Mouse (Mus musculus) cerebellum, postnatal 4 days (tissue): ENCODE data around the gene Klhl6.

ENCODE experiments used
- DNase-seq, 2 experiments: peaks; one replicate each; pipeline ENCODE4 v3.0.0; 2022; ENCODE audit warnings: low spot score in 2 of 2, mixed read lengths in 1 of 2

Gene Klhl6

GRCm38 (mm10) chr16:19969506-19969905 is 13.3 kb downstream of the Klhl6 start:
- DNase-seq = no peak

GRCm38 (mm10) chr16:19968666-19969065 is 14.2 kb downstream of the Klhl6 start:
- DNase-seq = no peak

DNA sequence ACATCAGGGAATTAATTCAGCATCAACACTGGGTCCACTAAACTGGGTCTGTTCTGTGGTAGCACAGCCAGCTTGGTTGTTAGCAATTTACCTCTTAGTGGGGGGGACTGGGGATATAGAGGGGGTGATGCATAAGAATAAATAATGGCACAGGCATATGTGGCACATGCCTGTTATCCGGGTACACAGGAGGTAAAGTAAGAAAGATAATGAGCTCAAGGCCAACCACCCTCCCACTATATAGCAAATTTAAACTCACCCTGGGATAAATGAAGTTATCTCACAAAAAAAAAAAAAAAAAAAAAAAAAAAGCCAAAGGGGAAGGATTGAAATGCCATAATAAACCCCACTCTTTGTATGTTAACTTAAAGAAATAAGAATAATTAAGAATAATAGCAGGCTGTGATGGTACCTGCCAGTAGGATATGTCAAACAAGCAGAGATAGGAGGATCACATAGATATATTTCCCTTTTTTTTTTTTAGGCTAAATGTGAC is 14.9 kb downstream of the Klhl6 start:
- no peak for DNase-seq

- no peak for DNase-seq
Observed at GRCm38 (mm10) chr16:19966976-19967375, 15.9 kb downstream of the Klhl6 start.

- DNase-seq = no peak
Observed at GRCm38 (mm10) chr16:19966437-19966836, 16.4 kb downstream of the Klhl6 start.

- DNase-seq = no peak
Observed at GRCm38 (mm10) chr16:19962951-19963350, 19.9 kb downstream of the Klhl6 start.

DNA sequence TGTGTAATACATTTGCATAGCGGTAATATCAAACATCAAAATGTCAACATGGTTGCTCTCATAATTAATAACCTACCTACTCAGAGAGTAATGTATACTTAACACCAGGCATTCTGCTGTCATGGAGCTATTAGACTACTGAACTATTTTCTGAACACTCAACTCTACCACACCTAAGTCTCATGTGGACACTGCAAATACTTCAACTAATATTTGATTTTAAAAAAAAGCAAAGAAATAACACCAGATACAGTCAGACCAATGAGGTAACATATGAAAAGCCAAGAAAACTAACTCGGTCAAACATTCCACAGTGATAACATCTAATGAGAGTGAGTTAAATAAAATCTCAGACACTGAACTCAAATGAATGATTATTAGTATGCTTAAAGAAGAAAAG is 21.8 kb downstream of the Klhl6 start:
- no peak for DNase-seq

- DNase-seq = no peak
Observed at GRCm38 (mm10) chr16:19960407-19961058, 22.3 kb downstream of the Klhl6 start.

GRCm38 (mm10) chr16:19957051-19957450 is 25.8 kb downstream of the Klhl6 start:
- no peak for DNase-seq

DNA sequence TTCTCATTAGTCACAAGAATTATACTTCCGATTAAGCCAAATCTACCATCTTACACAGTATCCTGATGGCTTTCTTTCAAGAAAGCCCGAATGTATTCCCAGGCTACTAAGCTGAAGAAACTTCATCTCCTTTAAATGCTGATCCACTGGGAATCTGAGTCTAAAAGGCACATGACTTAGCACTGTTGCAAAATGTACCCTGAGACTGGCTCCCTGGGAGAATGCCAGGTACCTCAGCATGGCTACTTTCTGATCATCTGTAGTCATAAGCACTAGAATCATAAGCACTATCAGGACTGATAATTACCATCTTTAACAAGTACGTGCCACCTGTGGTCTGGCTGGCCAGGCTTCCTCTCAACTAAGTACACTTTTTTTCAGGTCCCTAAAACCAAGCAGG is 35.5 kb downstream of the Klhl6 start:
- no peak for DNase-seq

DNA sequence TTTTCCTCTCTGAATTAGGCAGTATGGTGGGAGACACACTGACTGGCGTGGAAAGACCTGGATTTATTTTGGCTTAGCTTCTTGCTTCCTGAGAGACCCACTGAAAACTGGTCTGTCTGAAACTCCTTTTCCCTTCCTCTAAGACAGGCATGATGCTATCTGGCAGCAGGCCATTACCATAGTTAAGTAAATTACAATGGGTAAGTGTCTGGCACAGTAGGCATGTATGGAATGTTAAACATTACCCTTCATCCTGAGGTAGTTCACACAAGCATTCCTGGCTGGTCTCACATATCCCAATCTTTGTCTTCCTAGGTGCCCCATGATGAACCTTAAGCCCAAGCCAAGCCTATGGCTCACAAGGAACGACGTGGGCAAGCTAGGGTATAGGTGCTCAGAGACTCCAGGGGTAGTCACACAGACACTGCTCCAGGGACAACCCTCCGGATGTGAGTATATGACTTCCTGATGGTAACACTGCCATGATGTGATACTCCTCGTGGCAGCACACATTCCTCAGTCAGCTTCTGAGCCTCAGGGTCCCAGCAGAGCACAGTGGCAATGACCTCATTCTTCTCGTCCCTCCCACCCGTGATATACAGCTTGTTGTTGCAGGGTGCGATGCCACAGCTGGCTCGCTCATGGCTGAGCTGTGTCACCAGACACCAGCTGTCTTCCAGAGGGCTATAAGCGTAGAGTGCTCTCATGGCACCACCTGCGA is 36.1 kb downstream of the Klhl6 start:
- DNase-seq = no peak

DNA sequence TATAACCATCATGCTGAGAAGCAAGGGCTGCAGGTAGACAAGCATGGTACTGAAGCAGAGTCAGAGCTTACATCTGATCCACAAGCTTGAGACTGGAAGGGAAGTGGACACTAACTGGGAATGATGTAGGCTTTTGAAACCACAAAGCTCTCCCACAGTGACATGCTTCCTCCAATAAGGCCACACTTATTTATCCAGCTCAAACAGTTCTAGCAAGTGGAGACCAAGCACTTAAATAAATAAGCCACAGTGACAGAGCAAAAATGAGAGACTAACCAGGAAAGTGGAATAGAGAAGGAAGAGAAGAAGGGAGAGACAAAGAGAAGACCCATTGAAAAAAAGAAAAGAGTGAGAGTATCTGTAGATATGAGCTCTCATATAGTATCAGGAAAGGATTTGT is 62.0 kb downstream of the Klhl6 start:
- no peak for DNase-seq

- DNase-seq = no peak
Observed at GRCm38 (mm10) chr16:19918286-19918685, 64.6 kb downstream of the Klhl6 start.

DNA sequence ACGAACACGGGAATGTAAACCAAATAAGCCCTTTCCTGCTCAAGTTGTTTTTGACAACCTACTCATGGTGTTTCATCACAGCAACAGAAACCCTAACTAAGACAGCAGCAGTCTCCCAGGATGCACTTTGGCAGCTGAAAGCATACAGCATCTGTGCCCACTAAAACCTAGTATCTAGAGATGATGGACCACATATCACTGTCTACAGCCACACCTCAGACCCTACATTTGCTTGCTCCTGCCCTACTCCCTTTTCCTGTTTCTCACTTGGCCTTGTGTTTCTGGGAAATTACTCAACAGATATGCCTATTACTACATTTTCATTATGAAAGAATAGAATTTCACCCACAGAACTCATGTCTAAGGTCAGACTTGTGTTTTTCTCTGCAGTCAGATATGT is 70.3 kb downstream of the Klhl6 start:
- DNase-seq = no peak

DNA sequence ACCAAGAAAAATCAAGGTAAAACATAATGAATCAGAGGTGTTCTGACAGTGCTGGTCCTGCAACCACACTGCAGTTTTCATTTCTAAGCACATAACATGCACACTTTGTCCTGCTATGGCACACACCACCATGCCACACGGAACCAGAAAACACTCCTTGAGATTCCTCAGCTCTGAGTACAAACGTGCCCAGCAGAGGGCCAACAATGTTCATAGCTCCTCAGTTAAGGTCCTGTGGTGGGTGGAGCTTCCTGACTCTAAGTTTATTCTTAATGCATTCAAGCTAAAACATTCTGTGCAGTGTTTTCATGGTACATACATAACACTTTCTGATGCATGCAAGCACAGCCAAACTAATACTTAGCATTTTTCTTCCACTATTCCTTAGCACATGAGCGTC is 74.5 kb downstream of the Klhl6 start:
- DNase-seq = no peak

DNA sequence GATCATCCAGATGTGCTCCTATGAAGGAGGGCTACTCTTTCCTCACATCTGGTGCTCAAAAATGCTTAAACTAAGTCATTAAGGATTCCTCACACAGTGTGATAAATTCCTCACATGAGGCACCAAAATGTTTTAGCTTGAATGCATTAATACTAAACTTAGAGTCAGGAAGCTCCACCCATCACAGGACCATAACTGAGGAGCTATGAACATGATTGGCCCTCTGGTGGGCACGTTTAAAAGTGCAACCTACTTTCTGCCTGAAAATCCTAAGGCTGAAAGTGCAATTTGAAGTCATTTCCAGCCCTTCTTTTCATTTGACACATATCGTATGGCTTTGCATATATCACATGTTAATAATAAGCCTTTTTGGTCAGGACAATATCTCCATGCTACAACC is 75.7 kb downstream of the Klhl6 start:
- peak in 1 of 2 experiments; percentile 38 for DNase-seq

DNA sequence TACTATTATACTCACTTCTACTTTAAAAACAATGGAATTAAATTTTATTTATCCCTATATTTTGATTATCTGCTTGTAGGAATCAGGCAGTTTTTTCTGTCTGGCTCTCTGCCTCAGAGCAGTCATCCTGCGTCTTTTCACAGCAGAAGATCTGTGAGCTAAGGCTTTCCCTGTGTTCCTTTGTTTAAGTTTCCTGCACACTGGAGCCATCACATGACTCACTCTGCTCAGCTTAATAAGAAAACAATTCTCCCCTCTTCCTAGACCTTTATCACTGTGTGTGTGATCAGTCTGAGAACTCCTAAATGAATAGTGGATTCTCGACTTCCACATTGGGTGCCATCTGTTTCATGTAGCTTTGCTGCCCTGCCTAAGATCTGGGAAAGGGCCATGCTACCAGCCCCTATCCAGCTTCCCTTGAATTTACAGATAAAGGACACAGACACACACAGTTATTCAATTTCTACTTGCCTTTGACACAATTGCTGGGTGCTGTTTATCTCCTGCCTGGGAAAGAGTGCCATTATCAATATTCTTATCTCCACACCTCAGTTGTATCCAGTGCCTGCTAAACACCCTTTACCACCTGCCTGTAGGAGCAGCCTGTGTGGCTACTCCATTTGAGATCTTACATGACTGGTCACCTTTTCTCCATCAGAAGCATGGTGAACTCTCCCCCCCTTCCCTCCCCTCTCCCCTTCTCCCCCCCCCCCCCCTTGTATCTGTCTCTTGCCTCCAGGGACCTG is 77.9 kb downstream of the Klhl6 start:
- no peak for DNase-seq

DNA sequence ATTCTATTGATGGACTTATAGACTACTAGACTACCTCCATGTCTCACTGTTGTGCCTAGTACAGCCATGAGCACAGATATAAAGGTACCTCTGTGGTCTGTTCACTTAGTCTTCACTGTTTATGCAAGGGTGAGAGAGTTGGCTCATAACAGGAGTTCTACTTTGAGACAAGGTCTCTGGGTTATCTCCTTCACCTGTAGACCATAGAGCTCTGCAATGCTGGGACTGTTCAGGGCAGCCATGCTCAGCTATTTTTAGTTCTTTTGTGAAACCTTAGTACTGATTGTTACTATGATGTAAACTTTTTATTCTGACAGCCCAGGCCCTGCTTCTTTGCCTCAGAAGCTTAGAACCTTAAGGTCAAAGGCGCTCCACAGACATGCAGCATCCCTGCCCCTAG is 79.0 kb downstream of the Klhl6 start:
- DNase-seq = no peak
